Mouse (Mus musculus) heart, postnatal 10 days (tissue): ENCODE results near the gene Gm11627. TPM values are rescaled to one million over a fixed set of nuclear protein-coding genes. Genes with fewer than 3 reads are reported as not detected.

Experiments
- total RNA-seq, 2 experiments: library from RNA; stranded (reverse); gene quantifications; 2 replicates each; pipeline ENCODE4 v1.2.3; 2021

Gene Gm11627
- total RNA-seq, 2 experiments from 2014 or later: 1.7 to 2.8 TPM

Other genes starting within 250 kb of the Gm11627 start
- gene Slc4a1, start 213.3 kb downstream of the Gm11627 start, total RNA-seq: 10 to 100 TPM in 1 of 2 experiments, 1 to 10 TPM in 1; 3.5 to 13.0 TPM
- gene Rundc3a, start 186.1 kb downstream of the Gm11627 start, total RNA-seq: under 1 TPM; 0.29 to 0.32 TPM
- 100 to 1,000 TPM; 155 to 156 TPM for gene Slc25a39, start 171.5 kb downstream of the Gm11627 start, total RNA-seq
- 100 to 1,000 TPM; 189 to 192 TPM for gene Grn, start 149.1 kb downstream of the Gm11627 start, total RNA-seq
- 10 to 100 TPM; 20.0 to 23.8 TPM for gene Fam171a2, start 131.8 kb downstream of the Gm11627 start, total RNA-seq
- 1 to 10 TPM; 2.8 to 4.6 TPM for gene Itga2b, start 109.3 kb downstream of the Gm11627 start, total RNA-seq
- gene Gpatch8, start 23.1 kb downstream of the Gm11627 start, total RNA-seq: 10 to 100 TPM; 25.2 to 28.2 TPM
- gene Fzd2, start 24.9 kb upstream of the Gm11627 start, total RNA-seq: 10 to 100 TPM; 11.1 to 15.7 TPM
- under 1 TPM in 1 of 2 experiments, not detected in 1; 0.05 TPM for gene Meioc, start 84.3 kb upstream of the Gm11627 start, total RNA-seq
- 10 to 100 TPM; 19.7 to 22.7 TPM for gene Ccdc43, start 118.3 kb upstream of the Gm11627 start, total RNA-seq
- 1 to 10 TPM; 5.8 TPM for gene Adam11, start 182.0 kb upstream of the Gm11627 start, total RNA-seq
- gene Gjc1, start 240.2 kb upstream of the Gm11627 start, total RNA-seq: 10 to 100 TPM; 57.7 to 74.8 TPM